Mouse (Mus musculus) lung, adult 2 months (tissue): ENCODE data around the gene Degs1.

Source experiments
- CTCF ChIP-seq: fragments of 200-500 bp; IDR thresholded peaks from 2 replicates; pipeline ENCODE4 v1.5.1; 2011; ENCODE audit warnings: mild to moderate bottlenecking, low read length, control low read depth; ENCODE audit not compliant: insufficient read depth
- POLR2A ChIP-seq: fragments of 200-500 bp; IDR thresholded peaks from 2 replicates; pipeline ENCODE4 v1.6.1; 2011; ENCODE audit warnings: low read depth, mild to moderate bottlenecking, control low read depth, low read length, borderline replicate concordance; ENCODE audit errors: extremely low read depth

DNA sequence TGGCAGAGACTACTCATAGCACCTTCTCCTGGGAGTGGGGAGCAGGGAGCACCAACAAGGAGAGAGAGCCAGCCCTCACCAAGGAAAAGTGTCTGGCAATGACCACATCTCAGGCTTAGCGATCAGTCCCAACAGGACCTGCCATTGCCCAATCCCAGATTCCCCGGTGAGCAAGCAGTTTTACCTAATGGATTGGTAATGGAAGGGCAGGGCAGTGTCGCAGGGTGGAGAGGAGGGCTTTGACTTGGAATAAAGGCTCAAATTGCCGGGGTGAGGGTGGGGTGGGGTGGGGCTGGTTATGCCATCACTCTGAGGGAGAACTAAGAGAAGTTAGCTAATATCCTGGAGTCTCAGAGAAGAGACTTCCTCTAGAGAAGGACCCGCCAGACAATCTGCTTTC lies 11.0 kb downstream of the Degs1 start:
- TF ChIP-seq POLR2A = no peak
- TF ChIP-seq CTCF = no peak
